Mouse (Mus musculus): ENCODE results near the gene Gm49325. TPM values are rescaled to one million over a fixed set of nuclear protein-coding genes. Genes with fewer than 3 reads are reported as not detected.

The Gm49325 gene
- polyA plus RNA-seq, 1 experiment from 2014 or later: 10.1 TPM

GRCm38 (mm10) chr10:77645571-77645970 is 39.6 kb downstream of the Gm49325 start:
- Histone ChIP-seq H3K36me3 (ENCODE audit: control insufficient read depth, insufficient read depth, low read length) (peaks cover 14% of the 10 kb centered on the region), H3K9ac (ENCODE audit: low read length) (no peak overlapping the region), H3K4me1 (ENCODE audit: control insufficient read depth, insufficient read depth, low read length) (no peaks in the 10 kb centered on the region), H3K27me3 (ENCODE audit: control insufficient read depth, insufficient read depth, low read length) (no peaks in the 10 kb centered on the region), H3K27ac (ENCODE audit: low read length) (no peak overlapping the region), H3K4me3 (replicated peaks; ENCODE audit: low read length) (no peak overlapping the region), H3K4me2 (ENCODE audit: low read depth, low read length) (no peak overlapping the region), H3K9me3 (replicated peaks; ENCODE audit: control insufficient read depth, low read length) (no peaks in the 10 kb centered on the region)
- no peak for ATAC-seq (ENCODE audit: insufficient read depth, low FRiP score)
- WGBS: 87% methylated on average over 5 of the region's 5 CpGs

- no peaks in the 10 kb centered on the region for H3K9me3 ChIP-seq (replicated peaks; ENCODE audit: control insufficient read depth, low read length)
- no peak overlapping the region for H3K9ac ChIP-seq (ENCODE audit: low read length)
- H3K4me2 ChIP-seq (ENCODE audit: low read depth, low read length): no peak overlapping the region
- WGBS: 67% methylated on average over 1 of the region's 1 CpGs
- no peaks in the 10 kb centered on the region for H3K27me3 ChIP-seq (ENCODE audit: control insufficient read depth, insufficient read depth, low read length)
- H3K4me3 ChIP-seq (replicated peaks; ENCODE audit: low read length): no peak overlapping the region
- peaks cover 10% of the 10 kb centered on the region; the same call in 1 of the 2 replicates for H3K36me3 ChIP-seq (ENCODE audit: control insufficient read depth, insufficient read depth, low read length)
- no peak for ATAC-seq (ENCODE audit: insufficient read depth, low FRiP score)
- H3K4me1 ChIP-seq (ENCODE audit: control insufficient read depth, insufficient read depth, low read length): no peaks in the 10 kb centered on the region
- H3K27ac ChIP-seq (ENCODE audit: low read length): no peak overlapping the region
Measured at GRCm38 (mm10) chr10:77647461-77647860, 41.5 kb downstream of the Gm49325 start.

GRCm38 (mm10) chr10:77647901-77648300 is 41.9 kb downstream of the Gm49325 start:
- H3K9ac ChIP-seq (ENCODE audit: low read length): no peak overlapping the region
- peaks cover 10% of the 10 kb centered on the region; the same call in 1 of the 2 replicates for H3K36me3 ChIP-seq (ENCODE audit: control insufficient read depth, insufficient read depth, low read length)
- H3K27ac ChIP-seq (ENCODE audit: low read length): no peak overlapping the region
- ATAC-seq (ENCODE audit: insufficient read depth, low FRiP score): no peak
- H3K9me3 ChIP-seq (replicated peaks; ENCODE audit: control insufficient read depth, low read length): no peaks in the 10 kb centered on the region
- H3K27me3 ChIP-seq (ENCODE audit: control insufficient read depth, insufficient read depth, low read length): no peaks in the 10 kb centered on the region
- H3K4me3 ChIP-seq (replicated peaks; ENCODE audit: low read length): no peak overlapping the region
- 76% methylated on average over 8 of the region's 8 CpGs for WGBS
- H3K4me2 ChIP-seq (ENCODE audit: low read depth, low read length): no peak overlapping the region
- no peaks in the 10 kb centered on the region for H3K4me1 ChIP-seq (ENCODE audit: control insufficient read depth, insufficient read depth, low read length)

GRCm38 (mm10) chr10:77652046-77652445 is 46.0 kb downstream of the Gm49325 start:
- Histone ChIP-seq H3K4me2 (ENCODE audit: low read depth, low read length) (no peak overlapping the region), H3K27ac (ENCODE audit: low read length) (no peak overlapping the region), H3K36me3 (ENCODE audit: control insufficient read depth, insufficient read depth, low read length) (no peaks in the 10 kb centered on the region), H3K4me1 (ENCODE audit: control insufficient read depth, insufficient read depth, low read length) (no peaks in the 10 kb centered on the region), H3K9ac (ENCODE audit: low read length) (no peak overlapping the region), H3K9me3 (replicated peaks; ENCODE audit: control insufficient read depth, low read length) (no peaks in the 10 kb centered on the region), H3K27me3 (ENCODE audit: control insufficient read depth, insufficient read depth, low read length) (no peaks in the 10 kb centered on the region), H3K4me3 (replicated peaks; ENCODE audit: low read length) (no peak overlapping the region)
- WGBS: 85% methylated on average over 9 of the region's 9 CpGs
- ATAC-seq (ENCODE audit: insufficient read depth, low FRiP score): no peak

- ATAC-seq (ENCODE audit: insufficient read depth, low FRiP score): 0 out of 2 replicates have a peak, but pooled peaks have one; percentile 59
- no peak overlapping the region for H3K27ac ChIP-seq (ENCODE audit: low read length)
- no peak overlapping the region for H3K4me2 ChIP-seq (ENCODE audit: low read depth, low read length)
- no peaks in the 10 kb centered on the region for H3K36me3 ChIP-seq (ENCODE audit: control insufficient read depth, insufficient read depth, low read length)
- H3K4me1 ChIP-seq (ENCODE audit: control insufficient read depth, insufficient read depth, low read length): peaks cover 6% of the 10 kb centered on the region; the same call in 1 of the 2 replicates
- no peak overlapping the region for H3K9ac ChIP-seq (ENCODE audit: low read length)
- H3K27me3 ChIP-seq (ENCODE audit: control insufficient read depth, insufficient read depth, low read length): no peaks in the 10 kb centered on the region
- WGBS: 52% methylated on average over 15 of the region's 15 CpGs
- H3K9me3 ChIP-seq (replicated peaks; ENCODE audit: control insufficient read depth, low read length): no peaks in the 10 kb centered on the region
- H3K4me3 ChIP-seq (replicated peaks; ENCODE audit: low read length): no peak overlapping the region
Measured at GRCm38 (mm10) chr10:77658286-77658994, 52.4 kb downstream of the Gm49325 start.

- no peak for ATAC-seq (ENCODE audit: insufficient read depth, low FRiP score)
- H3K27ac ChIP-seq (ENCODE audit: low read length): no peak overlapping the region
- no peaks in the 10 kb centered on the region for H3K9me3 ChIP-seq (replicated peaks; ENCODE audit: control insufficient read depth, low read length)
- H3K4me3 ChIP-seq (replicated peaks; ENCODE audit: low read length): no peak overlapping the region
- WGBS: 40% methylated on average over 43 of the region's 43 CpGs
- H3K36me3 ChIP-seq (ENCODE audit: control insufficient read depth, insufficient read depth, low read length): no peaks in the 10 kb centered on the region
- no peak overlapping the region for H3K9ac ChIP-seq (ENCODE audit: low read length)
- no peaks in the 10 kb centered on the region for H3K4me1 ChIP-seq (ENCODE audit: control insufficient read depth, insufficient read depth, low read length)
- H3K4me2 ChIP-seq (ENCODE audit: low read depth, low read length): 0 out of 2 replicates have a peak overlapping the region, but pooled peaks have one; percentile 15
- no peaks in the 10 kb centered on the region for H3K27me3 ChIP-seq (ENCODE audit: control insufficient read depth, insufficient read depth, low read length)
Measured at GRCm38 (mm10) chr10:77663949-77664665, 58.1 kb downstream of the Gm49325 start.

- Histone ChIP-seq H3K27ac (ENCODE audit: low read length) (no peak overlapping the region), H3K4me1 (ENCODE audit: control insufficient read depth, insufficient read depth, low read length) (no peaks in the 10 kb centered on the region), H3K27me3 (ENCODE audit: control insufficient read depth, insufficient read depth, low read length) (no peaks in the 10 kb centered on the region), H3K36me3 (ENCODE audit: control insufficient read depth, insufficient read depth, low read length) (no peaks in the 10 kb centered on the region), H3K4me2 (ENCODE audit: low read depth, low read length) (no peak overlapping the region), H3K9ac (ENCODE audit: low read length) (no peak overlapping the region), H3K9me3 (replicated peaks; ENCODE audit: control insufficient read depth, low read length) (no peaks in the 10 kb centered on the region), H3K4me3 (replicated peaks; ENCODE audit: low read length) (no peak overlapping the region)
- 59% methylated on average over 8 of the region's 8 CpGs for WGBS
- peak; percentile 27; the same call in 1 of the 2 replicates for ATAC-seq (ENCODE audit: insufficient read depth, low FRiP score)
Measured at GRCm38 (mm10) chr10:77666342-77666741, 60.3 kb downstream of the Gm49325 start.

GRCm38 (mm10) chr10:77667402-77667801 is 61.4 kb downstream of the Gm49325 start:
- WGBS: 70% methylated on average over 4 of the region's 4 CpGs
- no peak overlapping the region for H3K27ac ChIP-seq (ENCODE audit: low read length)

GRCm38 (mm10) chr10:77670710-77671109 is 64.7 kb downstream of the Gm49325 start:
- no peak overlapping the region for H3K27ac ChIP-seq (ENCODE audit: low read length)
- no peak overlapping the region for H3K4me3 ChIP-seq (replicated peaks; ENCODE audit: low read length)
- ATAC-seq (ENCODE audit: insufficient read depth, low FRiP score): no peak
- no peaks in the 10 kb centered on the region for H3K9me3 ChIP-seq (replicated peaks; ENCODE audit: control insufficient read depth, low read length)
- no peak overlapping the region for H3K9ac ChIP-seq (ENCODE audit: low read length)
- WGBS: 71% methylated on average over 4 of the region's 4 CpGs
- H3K27me3 ChIP-seq (ENCODE audit: control insufficient read depth, insufficient read depth, low read length): no peaks in the 10 kb centered on the region
- no peak overlapping the region for H3K4me2 ChIP-seq (ENCODE audit: low read depth, low read length)
- H3K4me1 ChIP-seq (ENCODE audit: control insufficient read depth, insufficient read depth, low read length): no peaks in the 10 kb centered on the region
- H3K36me3 ChIP-seq (ENCODE audit: control insufficient read depth, insufficient read depth, low read length): no peaks in the 10 kb centered on the region

More at GRCm38 (mm10) chr10:77667402-77667801, 61.4 kb downstream of the Gm49325 start:
- no peaks in the 10 kb centered on the region for H3K27me3 ChIP-seq (ENCODE audit: control insufficient read depth, insufficient read depth, low read length)
- H3K9ac ChIP-seq (ENCODE audit: low read length): no peak overlapping the region
- H3K4me2 ChIP-seq (ENCODE audit: low read depth, low read length): no peak overlapping the region
- no peak for ATAC-seq (ENCODE audit: insufficient read depth, low FRiP score)
- no peaks in the 10 kb centered on the region for H3K36me3 ChIP-seq (ENCODE audit: control insufficient read depth, insufficient read depth, low read length)
- H3K4me3 ChIP-seq (replicated peaks; ENCODE audit: low read length): no peak overlapping the region
- no peaks in the 10 kb centered on the region for H3K4me1 ChIP-seq (ENCODE audit: control insufficient read depth, insufficient read depth, low read length)
- H3K9me3 ChIP-seq (replicated peaks; ENCODE audit: control insufficient read depth, low read length): no peaks in the 10 kb centered on the region

Measured in stomach, embryonic 16.5 days (tissue).